Mouse (Mus musculus): ENCODE results near the gene Ncor1. TPM values are rescaled to one million over a fixed set of nuclear protein-coding genes. Genes with fewer than 3 reads are reported as not detected.
"Not testable (repeated sequence)": the region's sequence is repeated elsewhere in the genome, so short reads cannot be mapped to it uniquely, and the experiment has no call there.

The Ncor1 gene
- 448 and 551 TPM in 2 replicates for total RNA-seq (2017)

DNA sequence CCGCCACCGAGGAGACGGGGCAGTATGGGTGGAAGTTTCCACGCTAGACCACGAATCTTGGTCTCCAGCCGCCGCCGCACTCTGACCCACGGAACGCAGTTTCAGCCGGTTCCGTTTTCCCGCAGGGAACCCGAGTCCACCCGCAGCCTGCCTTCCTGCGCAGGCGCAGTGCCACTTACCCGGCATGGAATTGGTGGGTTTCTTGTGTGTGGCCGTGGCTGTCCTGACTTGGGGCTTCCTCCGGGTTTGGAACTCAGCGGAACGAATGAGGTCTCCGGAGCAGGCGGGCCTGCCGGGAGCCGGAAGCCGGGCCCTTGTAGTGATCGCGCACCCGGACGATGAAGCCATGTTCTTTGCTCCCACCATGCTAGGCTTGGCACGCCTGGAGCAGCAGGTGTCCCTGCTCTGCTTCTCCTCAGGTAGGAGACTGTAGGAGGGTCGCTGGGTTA lies at the start of gene Ncor1, which contains the start of gene Pigl:
TSS of gene Ncor1 (minus strand) at position 266 of the 449 bp plus-strand sequence.
TSS of gene Pigl (plus strand) at position 185 of the 449 bp plus-strand sequence.
- ATAC-seq (ENCODE audit: extremely low read depth, insufficient number of reproducible peaks, low FRiP score, poor library complexity, severe bottlenecking) = peak; percentile 38

DNA sequence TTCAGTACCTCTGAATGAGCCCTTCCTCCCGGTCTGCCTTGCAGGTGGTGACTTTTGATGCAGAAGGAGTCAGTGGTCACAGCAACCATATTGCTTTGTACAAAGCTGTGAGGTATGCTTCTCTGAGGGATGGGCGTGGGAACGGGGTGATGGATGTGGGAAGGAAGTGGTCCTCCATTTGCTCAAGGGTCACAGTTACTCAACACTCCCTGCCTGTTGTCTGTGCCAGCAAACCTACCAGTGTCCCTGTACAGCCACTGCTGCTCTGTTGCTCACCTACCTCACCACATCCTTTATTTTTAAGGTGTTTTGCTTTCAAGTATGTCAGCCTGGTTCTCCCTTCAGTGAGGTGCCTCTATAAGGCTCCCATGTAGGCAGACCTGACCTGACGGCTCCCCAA lies 49.3 kb upstream of the Ncor1 start:
- peak; percentile 37; the same call in 1 of the 2 replicates for ATAC-seq (ENCODE audit: extremely low read depth, insufficient number of reproducible peaks, low FRiP score, poor library complexity, severe bottlenecking)

DNA sequence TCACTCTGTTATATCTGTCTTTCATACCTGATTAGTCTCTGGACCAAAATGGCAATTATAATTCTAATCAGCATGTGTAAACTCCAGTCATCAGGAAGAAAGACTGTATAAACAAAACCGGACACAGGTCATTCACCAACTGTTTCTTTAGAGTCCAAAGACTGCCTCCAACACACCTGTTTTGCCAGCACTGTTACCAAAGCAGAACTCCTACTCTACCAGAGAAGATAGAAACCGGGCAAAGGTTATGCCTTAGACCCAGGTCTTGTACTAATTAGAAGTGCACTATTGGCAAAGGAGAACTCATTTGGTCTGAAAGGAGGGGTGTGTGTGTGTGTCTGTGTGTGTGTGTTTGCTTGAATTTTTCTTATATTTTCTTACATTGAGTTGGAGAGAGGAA lies 42.2 kb upstream of the Ncor1 start:
- ATAC-seq (ENCODE audit: extremely low read depth, insufficient number of reproducible peaks, low FRiP score, poor library complexity, severe bottlenecking) = no peak

DNA sequence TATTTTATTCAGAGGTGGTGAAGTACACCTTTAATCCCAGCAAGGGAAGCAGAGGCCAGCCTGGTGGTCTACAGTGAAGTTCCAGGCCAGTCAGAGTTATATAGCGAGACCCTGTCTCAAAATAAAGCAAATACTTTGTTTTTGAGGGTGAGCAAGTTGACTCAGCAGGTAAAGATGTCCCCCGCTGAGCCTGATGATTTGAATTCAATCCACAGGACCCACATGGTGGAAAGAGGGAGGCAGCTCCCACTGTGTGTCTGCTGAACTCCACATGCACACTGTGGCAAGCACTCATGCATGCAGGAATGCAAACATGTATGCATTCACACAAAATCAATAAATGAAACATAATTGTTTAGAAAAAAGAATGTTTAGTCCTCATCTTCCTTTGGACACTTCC lies 40.5 kb upstream of the Ncor1 start:
- ATAC-seq (ENCODE audit: extremely low read depth, insufficient number of reproducible peaks, low FRiP score, poor library complexity, severe bottlenecking) = no peak

DNA sequence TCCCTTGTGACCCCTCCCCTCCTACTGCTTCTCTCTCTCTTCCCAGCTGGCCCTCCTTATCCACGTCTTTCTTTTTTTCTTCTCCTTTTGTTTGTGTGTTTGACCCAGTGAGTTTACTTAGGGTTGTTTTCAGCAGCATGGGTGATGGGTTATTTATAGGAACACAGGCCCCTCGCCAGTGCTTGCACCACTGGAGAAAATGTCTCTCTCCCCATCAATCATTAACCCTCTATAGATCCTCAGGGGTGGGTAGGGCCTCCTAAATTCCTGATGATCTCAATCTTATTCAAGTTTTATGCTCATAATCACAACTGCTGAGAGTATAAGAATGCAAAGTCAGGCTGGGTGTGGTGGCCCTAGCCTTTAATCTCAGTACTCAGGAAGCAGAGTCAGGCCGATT lies 38.8 kb upstream of the Ncor1 start:
- no peak for ATAC-seq (ENCODE audit: extremely low read depth, insufficient number of reproducible peaks, low FRiP score, poor library complexity, severe bottlenecking)

DNA sequence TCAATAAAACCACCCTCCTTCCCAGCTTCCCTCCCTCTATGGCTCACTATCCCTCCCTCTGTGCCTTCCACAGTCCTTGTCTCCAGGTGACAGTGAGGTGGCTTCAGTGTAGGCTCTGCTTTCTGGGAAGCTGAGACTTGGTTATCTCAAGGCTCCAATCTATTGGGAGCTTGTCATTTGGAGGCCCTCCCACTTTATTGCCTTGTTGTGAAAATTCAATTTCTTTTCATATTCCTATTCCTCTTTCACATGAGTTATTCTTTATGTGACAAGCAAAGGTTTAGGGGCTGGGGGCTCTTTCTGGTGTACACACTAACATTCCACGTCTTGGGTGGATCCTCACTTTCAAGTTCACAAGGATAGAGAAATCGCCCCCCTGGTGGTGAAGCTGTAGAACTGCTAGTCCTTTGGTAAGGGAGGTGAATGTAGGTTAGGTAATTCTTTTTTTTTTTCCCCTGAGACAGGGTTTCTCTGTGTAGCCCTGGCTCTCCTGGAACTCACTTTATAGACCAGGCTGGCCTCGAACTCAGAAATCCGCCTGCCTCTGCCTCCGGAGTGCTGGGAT lies 37.9 kb upstream of the Ncor1 start:
- ATAC-seq (ENCODE audit: extremely low read depth, insufficient number of reproducible peaks, low FRiP score, poor library complexity, severe bottlenecking) = peak; percentile 63; the same call in 1 of the 2 replicates

DNA sequence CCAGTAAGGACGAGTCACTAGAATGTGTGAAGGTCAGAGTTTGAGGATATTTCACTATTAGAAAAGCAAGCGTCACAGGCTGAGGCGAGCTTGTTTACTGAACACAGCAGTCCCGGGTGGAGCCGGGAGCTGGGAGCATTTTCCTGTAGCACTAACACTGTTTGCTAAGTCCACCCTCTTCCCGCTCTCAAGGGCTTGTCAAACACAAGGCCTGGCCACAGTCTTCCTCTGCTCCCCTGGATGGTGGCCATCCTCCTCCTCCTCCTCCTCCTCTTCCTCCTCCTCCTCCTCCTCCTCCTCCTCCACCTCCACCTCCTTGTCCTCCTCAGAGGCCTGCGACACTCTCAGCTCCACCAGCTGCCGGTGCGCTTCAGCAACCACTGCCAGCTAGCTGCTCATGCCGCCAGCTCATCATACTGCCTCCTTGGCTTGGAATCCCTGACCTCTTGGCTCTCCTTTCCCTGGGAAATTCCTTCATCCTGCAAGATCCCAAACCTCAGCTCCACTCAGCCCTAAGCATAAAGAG lies 37.0 kb upstream of the Ncor1 start:
- no peak for ATAC-seq (ENCODE audit: extremely low read depth, insufficient number of reproducible peaks, low FRiP score, poor library complexity, severe bottlenecking)

DNA sequence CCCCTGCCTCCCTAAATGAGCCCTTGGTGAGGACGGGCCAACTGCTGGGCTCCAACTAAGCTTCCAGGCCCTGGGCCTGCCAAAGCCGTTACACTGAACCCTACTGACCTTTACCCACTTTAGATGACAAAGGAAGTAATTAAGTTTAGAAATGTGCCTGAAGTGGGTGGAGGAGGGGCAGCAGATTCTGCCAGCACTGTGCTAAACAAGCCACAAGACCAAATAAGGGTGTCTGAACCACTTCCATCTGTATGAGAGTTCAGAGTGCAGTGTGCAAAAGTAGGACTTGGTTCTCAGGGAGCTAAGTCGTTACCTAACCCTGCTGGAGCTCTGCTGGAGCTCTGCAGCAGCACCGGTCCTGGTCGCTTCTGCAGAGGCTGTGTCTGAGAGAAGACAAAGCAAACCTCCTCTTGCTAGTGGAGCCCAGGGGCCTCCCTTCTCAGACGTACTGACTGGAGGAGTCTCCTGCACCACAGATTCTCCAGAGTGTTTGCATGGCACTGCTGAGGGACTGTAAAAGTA lies 36.5 kb upstream of the Ncor1 start:
- peak; percentile 70 for ATAC-seq (ENCODE audit: extremely low read depth, insufficient number of reproducible peaks, low FRiP score, poor library complexity, severe bottlenecking)

DNA sequence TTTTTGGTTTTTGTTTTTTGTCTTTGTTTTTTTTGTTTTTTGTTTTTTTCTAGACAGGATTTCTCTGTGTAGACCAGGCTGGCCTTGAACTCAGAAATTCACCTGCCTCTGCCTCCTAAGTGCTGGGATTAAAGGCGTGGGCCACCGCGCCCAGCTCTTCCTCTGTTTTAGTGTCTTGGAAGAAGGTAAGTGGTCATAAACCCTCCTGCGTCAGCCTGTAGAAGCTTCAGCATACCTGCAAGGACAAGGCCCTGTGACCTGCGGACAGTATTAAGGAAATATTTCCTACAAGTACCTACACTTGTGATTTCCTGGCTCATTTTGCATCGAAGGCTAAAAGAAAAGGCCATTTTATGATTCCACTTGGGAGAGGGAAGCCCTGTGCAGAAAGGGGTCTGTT lies 35.4 kb upstream of the Ncor1 start:
- ATAC-seq (ENCODE audit: extremely low read depth, insufficient number of reproducible peaks, low FRiP score, poor library complexity, severe bottlenecking) = no peak

DNA sequence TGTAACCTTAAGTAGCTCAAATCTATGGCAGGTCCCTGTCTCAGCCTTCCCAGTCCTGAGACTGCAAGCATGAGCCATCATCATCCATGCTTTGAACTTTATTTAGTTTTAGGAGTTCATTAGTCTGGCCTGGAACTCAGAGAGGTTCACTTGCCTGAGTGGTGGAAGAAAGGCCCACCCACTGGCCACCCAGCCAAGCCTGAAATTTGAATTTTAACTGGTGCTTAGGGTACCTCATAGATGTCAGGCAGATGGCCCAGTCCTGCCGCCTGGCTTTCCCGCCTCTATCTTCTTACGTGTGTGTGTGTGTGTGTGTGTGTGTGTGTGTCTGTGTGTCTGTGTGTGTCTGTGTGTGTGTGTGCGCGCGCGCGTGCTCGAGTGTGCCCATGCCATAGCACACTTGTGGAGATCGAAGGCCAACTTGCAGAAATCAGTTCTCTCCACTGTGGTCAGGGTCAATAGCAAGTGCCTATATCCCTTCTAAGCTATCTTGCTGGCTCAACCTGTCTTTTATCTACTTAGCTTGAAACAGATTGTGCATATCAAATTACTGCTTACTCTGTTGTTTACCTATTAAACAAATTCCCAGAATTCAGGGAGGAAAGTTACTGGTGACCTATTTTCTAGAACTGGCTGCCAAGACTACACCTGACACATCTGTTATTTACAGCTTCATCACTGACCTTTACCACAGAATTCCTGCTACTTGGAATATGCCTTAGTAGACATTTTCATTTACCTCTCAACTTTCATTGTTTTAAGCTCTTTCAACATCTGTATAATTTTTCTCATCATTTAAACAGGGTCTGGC lies 29.4 kb upstream of the Ncor1 start:
- ATAC-seq (ENCODE audit: extremely low read depth, insufficient number of reproducible peaks, low FRiP score, poor library complexity, severe bottlenecking) = no peak

DNA sequence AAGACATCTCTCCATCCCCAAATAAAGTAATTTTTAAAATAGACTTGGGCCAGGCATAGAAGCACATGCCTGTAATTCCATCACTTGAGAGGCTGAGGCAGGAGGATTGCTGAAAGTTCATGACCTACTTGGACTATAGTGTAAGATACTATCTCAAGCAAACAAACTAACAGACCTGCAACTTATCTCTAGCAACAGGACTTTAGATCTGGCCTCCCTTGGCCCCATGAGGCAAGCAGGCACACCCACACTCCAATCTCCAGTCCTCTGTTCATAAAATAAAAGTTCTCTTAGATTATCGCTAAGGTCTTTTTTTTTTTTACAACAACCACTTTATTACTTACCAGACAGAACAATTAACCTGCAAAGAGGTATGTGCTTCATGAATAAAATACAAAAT lies 28.6 kb upstream of the Ncor1 start:
- ATAC-seq (ENCODE audit: extremely low read depth, insufficient number of reproducible peaks, low FRiP score, poor library complexity, severe bottlenecking) = no peak

DNA sequence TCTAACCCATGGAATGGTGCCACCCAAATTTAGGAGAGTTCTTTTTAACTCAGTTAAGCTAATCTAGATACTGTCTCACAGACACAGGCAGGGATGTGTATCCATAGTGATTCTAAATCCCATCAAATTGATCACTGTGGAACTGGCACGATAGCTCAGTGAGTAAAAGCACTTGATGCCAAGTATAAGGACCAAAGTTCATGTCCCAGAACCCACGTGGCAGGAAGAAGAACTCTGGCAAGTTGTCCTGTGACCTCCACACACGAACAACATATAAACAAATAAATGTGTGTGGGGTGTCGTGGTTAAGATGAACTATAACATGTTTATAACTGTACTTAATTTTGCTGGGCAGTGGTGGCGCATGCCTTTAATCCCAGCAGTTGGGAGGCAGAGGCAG lies 21.2 kb upstream of the Ncor1 start:
- no peak for ATAC-seq (ENCODE audit: extremely low read depth, insufficient number of reproducible peaks, low FRiP score, poor library complexity, severe bottlenecking)

DNA sequence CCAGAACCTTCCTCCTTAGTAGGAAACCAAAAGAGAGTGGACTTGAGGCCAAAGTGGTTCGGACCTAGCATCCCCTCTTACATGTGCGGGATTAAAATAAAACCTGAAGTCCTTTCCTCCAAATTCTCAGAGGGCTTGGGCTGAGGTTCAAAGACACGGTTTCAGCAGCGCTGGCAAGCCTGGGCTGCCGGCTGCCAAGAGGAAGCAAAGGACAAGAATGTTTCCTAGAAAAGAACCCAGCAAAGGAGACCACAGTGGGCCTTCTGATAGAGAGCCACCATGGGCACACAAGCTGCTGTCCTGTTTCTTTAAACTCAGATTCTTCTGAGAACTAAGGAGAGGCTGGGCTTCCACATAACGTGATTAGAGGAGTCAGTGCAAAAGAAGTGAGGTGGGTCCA lies 20.6 kb upstream of the Ncor1 start:
- ATAC-seq (ENCODE audit: extremely low read depth, insufficient number of reproducible peaks, low FRiP score, poor library complexity, severe bottlenecking) = no peak

DNA sequence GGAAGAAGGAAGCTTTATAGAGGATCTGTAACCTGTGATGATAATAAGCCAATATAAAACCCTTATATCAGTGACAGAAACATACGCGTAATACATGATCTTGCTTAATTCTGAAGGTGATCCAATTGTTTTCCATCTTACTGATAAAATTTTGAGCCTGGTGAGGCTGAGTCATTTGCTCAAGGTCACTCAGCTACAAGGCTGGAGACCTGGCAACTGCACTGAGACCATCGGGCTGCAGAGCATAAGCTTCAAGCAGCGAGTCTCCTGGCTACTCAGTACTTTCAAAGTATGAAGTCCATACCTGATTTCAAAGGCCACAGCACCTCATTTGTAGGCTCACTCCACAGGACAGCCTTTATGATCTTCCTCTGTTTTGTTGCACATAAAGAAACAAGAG lies 17.8 kb upstream of the Ncor1 start:
- ATAC-seq (ENCODE audit: extremely low read depth, insufficient number of reproducible peaks, low FRiP score, poor library complexity, severe bottlenecking) = no peak

DNA sequence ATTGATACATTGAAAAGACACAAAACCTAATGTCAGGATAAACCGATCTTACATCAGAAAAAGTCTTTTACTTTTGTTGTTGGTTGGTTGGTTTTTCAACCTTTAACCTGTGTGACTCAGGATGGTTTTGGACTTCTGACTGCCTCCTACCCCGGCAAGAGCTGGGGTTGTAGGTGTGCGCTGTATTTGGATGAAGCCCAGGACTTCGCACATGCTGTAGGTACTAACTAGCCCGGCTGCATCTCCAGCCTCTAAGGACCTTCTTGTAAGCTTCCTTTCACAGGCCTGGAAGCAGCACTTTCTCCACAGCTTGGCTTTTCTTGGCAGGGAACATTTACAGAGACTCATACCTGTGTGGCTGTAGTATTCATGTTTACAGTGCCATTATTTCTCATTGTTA lies 15.2 kb upstream of the Ncor1 start:
- no peak for ATAC-seq (ENCODE audit: extremely low read depth, insufficient number of reproducible peaks, low FRiP score, poor library complexity, severe bottlenecking)

DNA sequence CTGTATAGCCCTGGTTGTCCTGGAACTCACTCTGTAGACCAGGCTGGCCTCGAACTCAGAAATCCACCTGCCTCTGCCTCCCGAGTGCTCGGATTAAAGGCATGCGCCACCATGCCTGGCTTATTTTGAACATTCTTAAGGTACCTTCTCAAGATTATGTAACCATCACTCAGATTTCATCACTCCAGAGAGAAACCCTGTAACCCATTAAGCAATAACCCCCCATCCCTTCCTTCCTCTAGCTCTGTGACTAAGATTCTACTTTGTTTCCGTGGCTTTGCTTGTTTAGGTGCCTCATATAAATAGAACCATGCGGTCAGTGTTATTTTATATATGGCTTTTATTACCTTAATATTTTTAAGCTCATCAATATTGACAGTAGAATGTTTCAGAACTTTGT lies 12.1 kb upstream of the Ncor1 start:
- peak; percentile 69 for ATAC-seq (ENCODE audit: extremely low read depth, insufficient number of reproducible peaks, low FRiP score, poor library complexity, severe bottlenecking)

DNA sequence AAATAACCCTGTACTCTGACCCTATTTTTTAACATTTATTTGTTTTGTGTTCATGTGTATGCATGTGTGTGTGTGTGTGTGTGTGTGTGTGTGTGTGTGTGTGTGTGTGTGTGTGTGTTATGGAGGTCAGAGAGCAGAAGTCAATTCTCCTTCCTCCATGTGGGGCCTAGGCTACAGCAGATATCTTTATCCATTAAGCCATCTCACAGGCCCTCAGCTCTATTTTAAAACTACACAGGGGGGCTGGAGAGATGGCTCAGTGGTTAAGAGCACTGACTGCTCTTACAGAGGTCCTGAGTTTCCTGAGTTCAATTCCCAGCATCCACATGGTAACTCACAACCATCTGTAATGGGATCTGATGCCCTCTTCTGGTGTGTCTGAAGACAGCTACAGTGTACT lies 8.9 kb upstream of the Ncor1 start:
- not testable (repeated sequence) for ATAC-seq (ENCODE audit: extremely low read depth, insufficient number of reproducible peaks, low FRiP score, poor library complexity, severe bottlenecking)

DNA sequence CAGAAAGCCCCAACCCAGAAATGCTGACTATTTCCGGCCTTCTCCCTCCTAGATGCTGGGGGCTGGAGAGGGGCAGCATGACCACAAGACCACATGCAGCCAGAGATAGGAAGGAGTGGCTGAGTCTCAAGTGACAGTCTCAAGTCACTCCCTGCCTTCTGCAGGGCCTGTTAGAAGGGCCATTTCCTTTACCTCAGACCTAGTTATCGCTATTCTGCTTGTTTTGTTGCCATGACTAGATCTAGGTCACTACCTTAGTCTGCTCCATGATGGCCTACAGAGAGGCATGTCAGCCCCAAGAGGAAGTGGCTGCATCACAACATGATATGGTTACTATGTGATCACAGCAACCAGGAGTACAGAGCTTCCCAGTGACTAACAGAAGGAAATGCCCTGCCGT lies 8.2 kb upstream of the Ncor1 start:
- ATAC-seq (ENCODE audit: extremely low read depth, insufficient number of reproducible peaks, low FRiP score, poor library complexity, severe bottlenecking) = peak; percentile 84

DNA sequence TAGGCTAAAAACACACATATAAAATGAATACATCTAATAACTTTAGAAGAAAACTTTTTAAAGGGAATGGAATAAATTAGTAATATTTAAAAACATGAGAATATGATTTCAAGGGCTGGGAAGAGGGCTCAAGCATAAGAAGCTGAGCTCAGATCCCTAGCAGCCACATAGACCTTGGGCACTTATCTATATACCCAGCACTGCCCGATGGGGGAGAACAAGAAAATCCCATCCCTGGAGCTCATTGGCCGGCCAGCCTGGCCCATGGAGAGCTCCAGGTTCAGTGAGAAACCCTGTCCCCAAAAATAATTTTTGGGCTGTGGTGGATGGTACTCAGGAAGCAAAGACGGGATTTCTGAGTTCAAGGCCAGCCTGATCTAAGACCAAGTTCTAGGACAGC lies 7.5 kb upstream of the Ncor1 start:
- ATAC-seq (ENCODE audit: extremely low read depth, insufficient number of reproducible peaks, low FRiP score, poor library complexity, severe bottlenecking) = no peak

DNA sequence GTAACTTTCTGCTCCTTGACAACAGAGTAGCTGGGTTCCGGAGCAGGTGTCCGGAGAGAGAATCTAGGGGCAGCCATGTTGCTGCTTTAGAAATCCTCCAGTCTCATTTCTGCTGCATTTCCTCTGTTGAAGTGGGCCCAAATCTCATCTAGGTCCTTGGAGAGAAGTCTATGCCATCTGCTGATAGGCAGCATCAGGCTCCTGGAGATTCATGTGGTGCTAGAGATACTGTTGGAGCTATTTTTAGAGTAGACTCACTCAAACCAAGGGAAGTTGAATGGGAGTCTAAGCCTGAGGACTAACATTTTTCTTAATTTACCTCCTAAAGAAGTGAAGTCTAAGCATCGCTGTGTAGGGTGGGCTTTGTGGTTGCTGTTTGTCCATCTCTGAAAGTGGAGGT lies 6.4 kb upstream of the Ncor1 start:
- no peak for ATAC-seq (ENCODE audit: extremely low read depth, insufficient number of reproducible peaks, low FRiP score, poor library complexity, severe bottlenecking)

Data from neutrophil, adult 5-6 weeks (primary cell).